Mouse (Mus musculus) bone marrow macrophage, adult 2 months (primary cell): ENCODE measurements around the gene Pla2g4d.

ENCODE experiments used
- CTCF ChIP-seq: IDR thresholded peaks from 2 replicates; pipeline ENCODE4 v1.5.1; 2012; ENCODE audit warnings: low read depth, mild to moderate bottlenecking, low read length, moderate library complexity
- POLR2A ChIP-seq: IDR thresholded peaks from 2 replicates; pipeline ENCODE4 v1.6.1; 2012; ENCODE audit warnings: mild to moderate bottlenecking, low read depth, low read length, borderline replicate concordance

- TF ChIP-seq CTCF (no peak), POLR2A (no peak)
Measured at GRCm38 (mm10) chr2:120291471-120292078, 2.6 kb upstream of the Pla2g4d start.
